ENCODE assay signal across 9 mouse cellular contexts in the genomic region with DNA sequence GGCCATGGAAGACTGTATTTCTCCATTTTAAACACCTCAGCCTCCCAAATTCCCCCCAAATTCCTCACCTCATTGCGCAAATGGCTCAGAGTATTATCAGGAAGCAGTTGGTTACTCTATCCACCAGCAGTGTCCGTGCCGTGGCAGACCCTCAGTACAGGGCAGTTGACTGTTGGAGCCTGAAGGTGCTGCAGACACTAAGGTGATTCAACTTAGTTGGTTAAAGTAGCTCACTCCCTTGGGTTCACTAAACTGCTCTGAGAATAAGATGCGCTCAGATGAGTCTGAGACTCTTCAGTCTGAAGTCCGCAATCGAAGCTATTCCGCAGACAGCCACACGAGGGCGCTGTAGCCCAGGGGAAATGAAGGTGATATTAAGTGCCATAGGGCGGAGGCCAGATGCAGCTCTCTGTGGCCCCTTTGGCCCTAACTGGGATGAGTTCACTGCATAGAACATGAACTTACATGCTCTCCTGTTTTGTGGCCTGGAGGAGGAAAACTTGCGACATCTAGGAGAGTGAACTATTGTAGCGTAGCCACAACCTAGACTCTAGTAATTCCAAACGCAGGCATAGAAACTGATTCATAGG.
DNase-seq lines count a peak whose midpoint lies in the region; ATAC-seq and TF ChIP-seq lines count a peak whose summit lies in the region.
"Had no signal": no experiment of that assay in that cellular context is flagged by ENCODE, and none has a peak within 500 bp of the region (broad histone marks: within the 10 kb centered on the region; RNA-seq: fewer than 3 reads in every experiment).

No protein-coding gene starts in this region.

- no peak overlapping the region for H3K27ac ChIP-seq in bone marrow, adult 2 months (ENCODE audit: control insufficient read depth, insufficient read depth, low read depth, low read length, poor library complexity)
- H3K27ac ChIP-seq in embryonic facial prominence, embryonic 14.5 days (replicated peaks; ENCODE audit: low read depth, low read length) = no peak overlapping the region
- no peak overlapping the region; the same call in 1 of the 2 replicates for H3K27ac ChIP-seq in hindbrain, embryonic 10.5 days
- H3K27ac ChIP-seq in midbrain, embryonic 15.5 days = no peak overlapping the region

- intact Hi-C loops in left cerebral cortex, postnatal 14 days (cut with DNase I) = no loop called here

- H3K4me3 ChIP-seq in bone marrow, adult 2 months (replicated peaks; ENCODE audit: control insufficient read depth, low read depth, low read length) = no peak overlapping the region
- no peak overlapping the region for H3K4me3 ChIP-seq in embryonic facial prominence, embryonic 14.5 days (ENCODE audit: low read depth, low read length)
- no peak overlapping the region for H3K4me3 ChIP-seq in hindbrain, embryonic 10.5 days
- no peak overlapping the region for H3K4me3 ChIP-seq in midbrain, embryonic 15.5 days
- H3K4me3 ChIP-seq: megakaryocyte, embryonic 14.5 days had no signal

- ATAC-seq in embryonic facial prominence, embryonic 14.5 days (ENCODE audit: low read depth) = no peak
- ATAC-seq in midbrain, embryonic 15.5 days (replicated peaks) = 0 out of 2 replicates have a peak, but pooled peaks have one; percentile 30

- WGBS in bone marrow, adult 2 months = 32% methylated on average over 13 of the region's 13 CpGs
- 36% methylated on average over 13 of the region's 13 CpGs for WGBS in embryonic facial prominence, embryonic 14.5 days
- WGBS in hindbrain, embryonic 10.5 days = 37% methylated on average over 13 of the region's 13 CpGs
- 37% methylated on average over 13 of the region's 13 CpGs for WGBS in midbrain, embryonic 15.5 days

- TF ChIP-seq POLR2A in bone marrow, adult 2 months (IDR thresholded peaks at IDR 0.05; ENCODE audit: borderline replicate concordance, control insufficient read depth, low read depth, low read length) = no peak

- no peak overlapping the region for H3K9ac ChIP-seq in embryonic facial prominence, embryonic 14.5 days (ENCODE audit: low read depth, low read length)
- no peak overlapping the region for H3K9ac ChIP-seq in midbrain, embryonic 15.5 days

- H3K4me1 ChIP-seq in bone marrow, adult 2 months (ENCODE audit: control insufficient read depth, insufficient read depth, low read length) = no peaks in the 10 kb centered on the region
- H3K4me1 ChIP-seq in embryonic facial prominence, embryonic 14.5 days (ENCODE audit: control insufficient read depth, insufficient read depth, low read length) = no peaks in the 10 kb centered on the region
- no peaks in the 10 kb centered on the region for H3K4me1 ChIP-seq in hindbrain, embryonic 10.5 days (replicated peaks)
- H3K4me1 ChIP-seq in midbrain, embryonic 15.5 days = no peaks in the 10 kb centered on the region
- H3K4me1 ChIP-seq: megakaryocyte, embryonic 14.5 days had no signal

- H3K4me2 ChIP-seq in embryonic facial prominence, embryonic 14.5 days (ENCODE audit: low read depth, low read length) = no peak overlapping the region
- H3K4me2 ChIP-seq in midbrain, embryonic 15.5 days = no peak overlapping the region

- H3K36me3 ChIP-seq in embryonic facial prominence, embryonic 14.5 days (ENCODE audit: control insufficient read depth, insufficient read depth, low read length) = no peaks in the 10 kb centered on the region
- no peaks in the 10 kb centered on the region for H3K36me3 ChIP-seq in hindbrain, embryonic 10.5 days
- H3K36me3 ChIP-seq in midbrain, embryonic 15.5 days (replicated peaks) = no peaks in the 10 kb centered on the region

- peak; percentile 84 for TF ChIP-seq CTCF in bone marrow, adult 2 months (IDR thresholded peaks at IDR 0.05; ENCODE audit: control insufficient read depth, insufficient read depth, low read length)

- H3K27me3 ChIP-seq in embryonic facial prominence, embryonic 14.5 days (replicated peaks; ENCODE audit: control insufficient read depth, insufficient read depth, low read length) = no peaks in the 10 kb centered on the region
- H3K27me3 ChIP-seq in hindbrain, embryonic 10.5 days (ENCODE audit: insufficient read depth, poor library complexity, severe bottlenecking) = no peaks in the 10 kb centered on the region
- H3K27me3 ChIP-seq in midbrain, embryonic 15.5 days (replicated peaks) = no peaks in the 10 kb centered on the region

- H3K9me3 ChIP-seq in embryonic facial prominence, embryonic 14.5 days (ENCODE audit: control insufficient read depth, low read length) = no peaks in the 10 kb centered on the region
- H3K9me3 ChIP-seq in hindbrain, embryonic 10.5 days = no peaks in the 10 kb centered on the region
- no peaks in the 10 kb centered on the region for H3K9me3 ChIP-seq in midbrain, embryonic 15.5 days

- DNase-seq in gastrocnemius, adult 18-20 months (ENCODE audit: low spot score) = peak; percentile 31
- DNase-seq in gastrocnemius, postnatal 25 days = no peak
- DNase-seq in embryonic facial prominence, embryonic 14.5 days (ENCODE audit: low spot score) = peak; percentile 48
- peak; percentile 79 for DNase-seq in hindbrain, embryonic 10.5 days (ENCODE audit: low spot score)
- peak; percentile 20 to 67 for DNase-seq in left cerebral cortex, postnatal 14 days (ENCODE audit: low spot score in 2 of 2)
- DNase-seq in spleen, postnatal 4 days (ENCODE audit: low spot score in 2 of 2) = peak; percentile 34 to 75
